Mouse (Mus musculus) heart, postnatal 14 days (tissue): Measurements from ENCODE around the gene Abca15. TPM values are rescaled to one million over a fixed set of nuclear protein-coding genes. Genes with fewer than 3 reads are reported as not detected.
"Not testable (repeated sequence)": the region's sequence is repeated elsewhere in the genome, so short reads cannot be mapped to it uniquely, and the experiment has no call there.

ENCODE experiments used
- DNase-seq, 2 experiments: peaks; one replicate each; pipeline ENCODE4 v3.0.0; 2021 to 2022
- intact Hi-C: fragments of 180-260 bp; cut with DNase I; formaldehyde crosslinking; loops from one replicate; pipeline ENCODE4 v1.15.1; 2025
- long read RNA-seq, 2 experiments: library from polyadenylated mRNA; stranded (forward); transcript quantifications; one replicate each; pipeline ENCODE4 v2.0.0; 2021
- total RNA-seq, 2 experiments: library from RNA; stranded (reverse); gene quantifications; 2 replicates each; pipeline ENCODE4 v1.2.3; 2021

Gene Abca15
- total RNA-seq, result not detected
- long read RNA-seq, experiment 1, partial matches to known transcripts, result 0 of 1 reads
- long read RNA-seq, experiment 1, other reads (novel, unspliced or antisense), result 1 of 1 reads
- long read RNA-seq, experiment 2, result 0 reads

GRCm38 (mm10) chr7:120328087-120328793 is at the start of gene Abca15:
Abca15 (plus strand) TSS chr7:120328670.
- peak; percentile 11 to 19 for DNase-seq
- intact Hi-C loops, result loop anchor here (5.0 to 10.0 kb wide), 4 partner anchors 201 to 653 kb away; partner anchors contain the start of gene Dnah3

- intact Hi-C loops, result no loop called here
- no peak for DNase-seq
Observed at GRCm38 (mm10) chr7:120285286-120285685, 43.2 kb upstream of the Abca15 start.

DNA sequence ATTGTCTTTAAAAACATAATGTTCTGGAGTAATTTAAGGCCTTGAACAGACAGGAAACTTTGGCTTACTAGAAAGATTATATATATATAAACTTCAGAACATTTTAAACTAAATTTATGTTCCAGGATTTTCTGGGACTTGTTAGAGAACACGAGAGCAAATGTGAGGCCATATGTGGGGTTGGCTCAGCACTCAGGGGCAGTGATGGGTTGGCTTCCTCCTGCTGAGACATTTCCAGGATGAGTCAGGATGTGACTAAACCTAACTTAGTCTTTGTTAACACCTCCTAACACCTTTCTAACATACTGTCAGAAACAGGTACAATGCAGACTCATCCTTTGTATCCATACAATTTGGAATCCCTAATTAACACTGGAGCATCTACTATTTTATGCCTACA is 12.4 kb upstream of the Abca15 start:
- DNase-seq, result no peak
- intact Hi-C loops, result no loop called here

GRCm38 (mm10) chr7:120322963-120323362 is 5.5 kb upstream of the Abca15 start:
- intact Hi-C loops, result loop anchor here (10.0 kb wide), 2 partner anchors 478 to 648 kb away; no protein-coding TSS in a partner anchor
- no peak for DNase-seq

GRCm38 (mm10) chr7:120325911-120326310 is 2.6 kb upstream of the Abca15 start:
- DNase-seq, result not testable (repeated sequence)
- intact Hi-C loops, result loop anchor here (5.0 to 10.0 kb wide), 4 partner anchors 199 to 651 kb away; partner anchors contain the start of gene Dnah3

DNA sequence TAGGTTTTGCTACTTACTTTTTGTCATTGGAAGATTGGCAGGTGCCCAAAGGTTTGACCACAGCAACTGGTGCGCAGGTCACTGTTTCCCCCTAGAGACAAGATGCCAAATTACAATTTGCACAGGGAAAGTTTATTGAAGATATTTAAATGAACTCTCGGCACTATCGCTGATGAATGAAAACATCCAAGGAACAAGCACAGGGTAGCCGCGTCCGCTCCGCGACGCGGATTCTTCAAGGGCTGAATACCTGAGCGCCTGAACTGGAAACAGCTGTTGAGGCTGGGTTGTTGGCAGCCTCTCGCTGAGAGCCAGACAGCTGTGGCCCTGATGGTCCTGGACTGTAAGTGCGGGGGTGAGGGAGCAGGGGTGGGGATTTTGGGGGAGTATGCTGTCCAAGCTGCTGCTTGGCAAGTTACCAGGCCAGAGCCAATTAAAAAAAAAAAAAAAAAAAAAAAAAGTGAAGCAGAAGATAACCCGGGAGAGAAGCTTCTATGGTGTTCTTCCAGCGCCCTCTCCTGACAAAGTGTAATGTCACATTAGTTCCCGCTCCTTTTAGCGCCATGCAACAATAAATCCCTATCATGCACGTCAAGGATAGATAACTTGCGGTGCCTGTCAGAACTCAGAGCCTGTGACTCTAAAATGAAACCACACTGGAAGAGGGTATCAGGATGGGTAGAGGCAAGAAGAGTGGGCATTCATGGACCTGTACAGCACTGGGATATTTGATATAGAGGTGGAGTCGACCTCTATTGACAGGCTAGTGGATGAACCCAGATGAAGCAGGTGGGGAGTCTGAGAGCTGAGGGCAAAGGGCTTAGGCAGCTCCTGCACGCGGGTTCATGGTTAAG is 1.0 kb upstream of the Abca15 start:
- intact Hi-C loops, result loop anchor here (5.0 to 10.0 kb wide), 4 partner anchors 200 to 653 kb away; partner anchors contain the start of gene Dnah3
- peak; percentile 20 to 28 for DNase-seq

DNA sequence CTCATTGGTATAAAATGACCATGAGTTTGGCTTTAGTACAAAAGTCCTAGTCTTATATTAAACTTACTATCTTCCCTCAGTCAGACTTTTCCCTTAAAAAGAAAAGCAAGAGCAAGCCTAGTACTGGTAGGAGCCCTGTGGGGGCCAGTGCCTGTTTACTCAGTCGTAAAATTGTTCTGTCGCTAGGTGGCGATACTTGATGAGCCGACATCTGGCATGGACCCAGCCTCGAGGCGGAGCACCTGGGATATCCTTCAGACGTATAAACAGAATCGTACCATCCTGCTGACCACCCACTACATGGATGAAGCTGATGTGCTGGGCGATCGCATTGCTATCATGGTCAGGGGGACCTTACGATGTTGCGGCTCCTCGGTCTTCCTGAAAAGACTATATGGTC is 32.7 kb downstream of the Abca15 start:
- peak in 1 of 2 experiments; percentile 1 for DNase-seq
- intact Hi-C loops, result no loop called here

- no peak for DNase-seq
- intact Hi-C loops, result no loop called here
Observed at GRCm38 (mm10) chr7:120409447-120409846, 81.0 kb downstream of the Abca15 start, which contains the start of gene Abca16. Abca16 (plus strand) TSS chr7:120409647.

DNA sequence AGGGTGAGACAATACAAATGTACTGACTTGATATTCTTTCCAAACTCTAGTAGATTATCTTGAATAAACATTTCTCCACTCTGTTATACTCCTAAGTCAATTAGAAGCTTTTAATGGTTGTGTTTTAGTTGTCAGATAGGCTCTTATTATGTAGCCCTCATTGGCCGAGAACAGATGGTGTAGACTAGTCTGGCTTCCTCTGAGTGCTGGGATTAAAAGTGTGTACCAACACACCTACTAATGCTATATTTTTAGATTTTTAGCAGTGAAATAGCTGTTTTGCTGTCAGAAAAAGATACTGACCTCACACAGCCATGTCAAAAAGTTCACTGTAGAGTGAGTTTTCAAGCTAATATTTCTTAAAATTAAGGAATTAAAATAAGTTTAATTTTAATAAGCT is 83.9 kb downstream of the Abca15 start:
- intact Hi-C loops, result no loop called here
- DNase-seq, result no peak

- DNase-seq, result no peak
- intact Hi-C loops, result no loop called here
Observed at GRCm38 (mm10) chr7:120426625-120427024, 98.2 kb downstream of the Abca15 start.

DNA sequence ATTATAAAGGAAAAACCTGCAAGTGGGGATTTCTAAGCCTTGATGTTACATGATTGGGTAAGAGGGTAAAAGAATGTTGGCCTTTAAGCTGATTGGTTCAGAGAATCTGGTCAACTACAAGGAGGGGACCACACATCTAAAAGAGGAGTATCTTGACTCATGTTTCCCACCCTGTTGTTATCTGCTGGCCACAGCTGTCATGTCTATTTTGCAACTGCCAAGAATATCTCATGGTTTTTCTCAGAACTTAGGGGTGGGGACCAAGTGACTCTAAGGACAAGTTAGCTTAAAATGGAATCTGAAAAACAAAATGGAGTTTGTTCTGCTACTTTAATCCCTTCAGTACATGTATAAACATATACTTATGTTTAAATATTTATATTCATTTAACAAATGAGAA is 103.0 kb downstream of the Abca15 start:
- DNase-seq, result no peak
- intact Hi-C loops, result no loop called here

Other genes with a start within 250 kb of the Abca15 start
- under 1 TPM in 1 of 2 experiments, not detected in 1; 0.29 TPM for gene Dnah3, start 233.4 kb upstream of the Abca15 start, total RNA-seq
- gene Tmem159, start 226.3 kb upstream of the Abca15 start, total RNA-seq, result 10 to 100 TPM; 15.9 to 17.4 TPM
- gene Zp2, start 183.4 kb upstream of the Abca15 start, total RNA-seq, result under 1 TPM; 0.32 to 0.41 TPM
- gene Anks4b, start 154.8 kb upstream of the Abca15 start, total RNA-seq, result under 1 TPM in 1 of 2 experiments, not detected in 1; 0.12 TPM
- under 1 TPM; 0.51 to 0.88 TPM for gene Crym, start 126.6 kb upstream of the Abca15 start, total RNA-seq
- not detected for gene Abca14, start 124.7 kb upstream of the Abca15 start, total RNA-seq
- not detected for gene Abca16, start 81.0 kb downstream of the Abca15 start, total RNA-seq